In the genomic region with DNA sequence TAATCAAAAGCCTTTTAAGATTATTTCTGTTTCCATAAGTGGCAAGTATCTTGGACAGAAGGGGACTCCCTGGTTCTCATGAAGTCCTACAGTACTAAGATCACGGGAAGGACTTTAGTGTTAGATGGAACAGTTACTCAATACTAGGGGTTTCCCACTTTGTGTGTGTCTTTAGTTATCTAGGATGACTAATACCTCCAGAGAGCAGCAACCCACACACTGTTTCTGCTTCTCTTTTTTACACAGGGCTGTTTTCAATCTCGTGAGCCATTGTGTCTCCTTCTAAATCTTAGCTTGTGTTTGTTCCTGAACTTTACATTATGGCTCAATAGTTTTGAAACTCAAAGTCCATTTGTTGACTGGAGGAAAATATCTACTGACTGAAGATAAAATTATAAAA, we compare ENCODE assay signal across 31 mouse cellular contexts.
"Had no signal": no experiment of that assay in that cellular context is flagged by ENCODE, and none has a peak within 500 bp of the region (broad histone marks: within the 10 kb centered on the region; RNA-seq: fewer than 3 reads in every experiment).

No protein-coding gene starts in this region.

- H3K4me1 ChIP-seq: heart, embryonic 10.5 days; heart, embryonic 12.5 days; heart, embryonic 13.5 days; heart, embryonic 15.5 days; hindbrain, embryonic 10.5 days; hindbrain, embryonic 12.5 days; hindbrain, embryonic 13.5 days; hindbrain, embryonic 15.5 days; intestine, embryonic 15.5 days; kidney, embryonic 15.5 days had no signal

- H3K27ac ChIP-seq: heart, embryonic 10.5 days; heart, embryonic 13.5 days; heart, embryonic 15.5 days; hindbrain, embryonic 10.5 days; hindbrain, embryonic 12.5 days; hindbrain, embryonic 13.5 days; hindbrain, embryonic 14.5 days; hindbrain, embryonic 15.5 days; hindbrain, postnatal 0 days; intestine, embryonic 15.5 days; kidney, embryonic 15.5 days; kidney, postnatal 0 days; layer of hippocampus, adult 2 months had no signal

- DNase-seq: heart, postnatal 10 days; heart, postnatal 14 days; heart, postnatal 36 days; heart, postnatal 4 days; kidney, adult 11 months; kidney, adult 18-20 months; kidney, adult 2 months; kidney, adult 8-10 months; kidney, adult 9 months; kidney, postnatal 10 days; kidney, postnatal 14 days; kidney, postnatal 25 days; kidney, postnatal 36 days; kidney, postnatal 4 days; layer of hippocampus, adult 9-11 months; layer of hippocampus, postnatal 36 days had no signal

- H3K4me2 ChIP-seq: heart, embryonic 11.5 days; heart, embryonic 12.5 days; heart, embryonic 13.5 days; heart, embryonic 15.5 days; hindbrain, embryonic 12.5 days; hindbrain, embryonic 13.5 days; hindbrain, embryonic 14.5 days; hindbrain, embryonic 15.5 days; intestine, embryonic 15.5 days; kidney, embryonic 15.5 days had no signal

- H3K36me3 ChIP-seq: heart, embryonic 10.5 days; heart, embryonic 12.5 days; heart, embryonic 13.5 days; heart, embryonic 15.5 days; hindbrain, embryonic 10.5 days; hindbrain, embryonic 12.5 days; hindbrain, embryonic 13.5 days; hindbrain, embryonic 15.5 days; intestine, embryonic 15.5 days; kidney, embryonic 15.5 days had no signal

- H3K27me3 ChIP-seq: heart, embryonic 12.5 days; heart, embryonic 13.5 days; heart, embryonic 15.5 days; hindbrain, embryonic 12.5 days; hindbrain, embryonic 13.5 days; hindbrain, embryonic 15.5 days; intestine, embryonic 15.5 days; kidney, embryonic 15.5 days had no signal

- H3K4me3 ChIP-seq: heart, embryonic 10.5 days; heart, embryonic 12.5 days; heart, embryonic 13.5 days; heart, embryonic 15.5 days; hindbrain, embryonic 10.5 days; hindbrain, embryonic 12.5 days; hindbrain, embryonic 13.5 days; hindbrain, embryonic 15.5 days; intestine, embryonic 15.5 days; kidney, embryonic 15.5 days; layer of hippocampus, adult 2 months had no signal

- H3K9me3 ChIP-seq: heart, embryonic 10.5 days; heart, embryonic 12.5 days; heart, embryonic 13.5 days; heart, embryonic 15.5 days; hindbrain, embryonic 10.5 days; hindbrain, embryonic 12.5 days; hindbrain, embryonic 13.5 days; hindbrain, embryonic 15.5 days; intestine, embryonic 15.5 days; kidney, embryonic 15.5 days had no signal

- H3K9ac ChIP-seq: heart, embryonic 12.5 days; heart, embryonic 13.5 days; heart, embryonic 15.5 days; hindbrain, embryonic 12.5 days; hindbrain, embryonic 13.5 days; hindbrain, embryonic 14.5 days; hindbrain, embryonic 15.5 days; intestine, embryonic 15.5 days; kidney, embryonic 15.5 days had no signal
